Mouse (Mus musculus) heart, adult 18-20 months (tissue): Measurements from ENCODE around the gene Pars2. TPM values are rescaled to one million over a fixed set of nuclear protein-coding genes. Genes with fewer than 3 reads are reported as not detected.

Experiments
- DNase-seq, 2 experiments: peaks; one replicate each; pipeline ENCODE4 v3.0.0; 2021 to 2022; ENCODE audit warnings: mixed read lengths in 1 of 2
- total RNA-seq, 2 experiments: library from RNA; stranded (reverse); gene quantifications; 2 replicates each; pipeline ENCODE4 v1.2.3; 2021

Pars2 gene
- total RNA-seq, 2 experiments from 2014 or later = 4.8 to 4.9 TPM

- no peak for DNase-seq
Measured at GRCm38 (mm10) chr4:106634086-106634479, 16.8 kb upstream of the Pars2 start.

GRCm38 (mm10) chr4:106643483-106644217 lies 7.2 kb upstream of the Pars2 start:
- no peak for DNase-seq

- DNase-seq = no peak
Measured at GRCm38 (mm10) chr4:106644218-106644610, 6.7 kb upstream of the Pars2 start.

GRCm38 (mm10) chr4:106645797-106646196 lies 5.1 kb upstream of the Pars2 start:
- no peak for DNase-seq

- no peak for DNase-seq
Measured at GRCm38 (mm10) chr4:106647137-106647536, 3.7 kb upstream of the Pars2 start.

- DNase-seq = no peak
Measured at GRCm38 (mm10) chr4:106652546-106652945, 1.7 kb downstream of the Pars2 start.

GRCm38 (mm10) chr4:106653051-106653450 lies 2.2 kb downstream of the Pars2 start:
- no peak for DNase-seq

GRCm38 (mm10) chr4:106655681-106656080 lies 4.8 kb downstream of the Pars2 start:
- DNase-seq = no peak

GRCm38 (mm10) chr4:106663956-106664470 lies 13.1 kb downstream of the Pars2 start:
- DNase-seq = no peak

- no peak for DNase-seq
Measured at GRCm38 (mm10) chr4:106664697-106665096, 13.8 kb downstream of the Pars2 start.

GRCm38 (mm10) chr4:106665269-106665668 lies 14.4 kb downstream of the Pars2 start:
- DNase-seq = no peak

GRCm38 (mm10) chr4:106665673-106666072 lies 14.8 kb downstream of the Pars2 start:
- no peak for DNase-seq

GRCm38 (mm10) chr4:106666546-106666945 lies 15.7 kb downstream of the Pars2 start:
- no peak for DNase-seq

GRCm38 (mm10) chr4:106676749-106677148 lies 25.9 kb downstream of the Pars2 start:
- no peak for DNase-seq

- peak; percentile 91 for DNase-seq
Measured at GRCm38 (mm10) chr4:106678442-106679118, 27.7 kb downstream of the Pars2 start, which contains the start of gene Ttc4. Ttc4 (minus strand) TSS chr4:106678944.

GRCm38 (mm10) chr4:106679152-106679551 lies 28.3 kb downstream of the Pars2 start:
- no peak for DNase-seq

- no peak for DNase-seq
Measured at GRCm38 (mm10) chr4:106680955-106681354, 30.1 kb downstream of the Pars2 start.

- peak in 1 of 2 experiments; percentile 38 for DNase-seq
Measured at GRCm38 (mm10) chr4:106688636-106689296, 37.9 kb downstream of the Pars2 start.

GRCm38 (mm10) chr4:106693841-106694430 lies 43.1 kb downstream of the Pars2 start:
- no peak for DNase-seq

GRCm38 (mm10) chr4:106699989-106700388 lies 49.1 kb downstream of the Pars2 start:
- no peak for DNase-seq

- no peak for DNase-seq
Measured at GRCm38 (mm10) chr4:106700798-106701197, 49.9 kb downstream of the Pars2 start.

- DNase-seq = no peak
Measured at GRCm38 (mm10) chr4:106703956-106704355, 53.1 kb downstream of the Pars2 start.
